7 mouse cellular contexts compared by ENCODE assay signal in the genomic region with DNA sequence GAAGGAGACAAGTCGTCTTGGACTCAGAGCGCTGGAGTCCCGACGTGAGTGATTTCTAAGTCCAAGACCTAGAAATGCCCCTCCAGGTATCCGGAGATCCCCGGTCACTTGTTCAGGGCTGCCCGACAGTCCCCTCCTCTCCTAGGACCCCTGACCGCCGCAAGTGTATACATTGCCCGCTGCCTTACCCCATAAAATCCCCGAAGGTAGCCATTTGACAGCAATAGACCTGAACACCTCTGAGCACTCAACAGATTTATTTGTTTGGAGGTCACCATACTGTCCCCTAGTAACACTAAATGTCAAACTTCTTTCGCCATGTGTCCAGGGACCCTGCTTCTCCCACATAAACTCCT. TPM values are rescaled to one million over a fixed set of nuclear protein-coding genes. Genes with fewer than 3 reads are reported as not detected.
DNase-seq lines count a peak whose midpoint lies in the region; ATAC-seq lines count a peak whose summit lies in the region.

No protein-coding gene starts in this region.

- no peaks in the 10 kb centered on the region for H3K9me3 ChIP-seq in lung, embryonic 15.5 days
- no peaks in the 10 kb centered on the region for H3K9me3 ChIP-seq in forebrain, embryonic 11.5 days (ENCODE audit: control insufficient read depth, low read length)
- H3K9me3 ChIP-seq in limb, embryonic 13.5 days, result no peaks in the 10 kb centered on the region
- H3K9me3 ChIP-seq in stomach, embryonic 14.5 days (ENCODE audit: control insufficient read depth, low read depth, low read length), result no peaks in the 10 kb centered on the region

- no peaks in the 10 kb centered on the region for H3K4me1 ChIP-seq in lung, embryonic 15.5 days
- H3K4me1 ChIP-seq in forebrain, embryonic 11.5 days (replicated peaks; ENCODE audit: control insufficient read depth, insufficient read depth, low read length), result no peaks in the 10 kb centered on the region
- H3K4me1 ChIP-seq in limb, embryonic 13.5 days, result no peaks in the 10 kb centered on the region
- no peaks in the 10 kb centered on the region for H3K4me1 ChIP-seq in stomach, embryonic 14.5 days (ENCODE audit: control insufficient read depth, insufficient read depth, low read length)

- H3K4me3 ChIP-seq in lung, embryonic 15.5 days, result peak overlapping the region; percentile 30
- no peak overlapping the region for H3K4me3 ChIP-seq in forebrain, embryonic 11.5 days (ENCODE audit: low read depth, low read length)
- H3K4me3 ChIP-seq in limb, embryonic 13.5 days, result peak overlapping the region; percentile 36
- peak overlapping the region; percentile 15; the same call in 1 of the 2 replicates for H3K4me3 ChIP-seq in stomach, embryonic 14.5 days (ENCODE audit: low read depth, low read length)

- WGBS in lung, embryonic 15.5 days, result 21% methylated on average over 12 of the region's 12 CpGs
- 24% methylated on average over 12 of the region's 12 CpGs for WGBS in forebrain, embryonic 11.5 days
- 22% methylated on average over 12 of the region's 12 CpGs for WGBS in limb, embryonic 13.5 days
- WGBS in stomach, embryonic 14.5 days, result 23% methylated on average over 12 of the region's 12 CpGs

- no peak for DNase-seq in lung, postnatal 14 days
- DNase-seq in forebrain, embryonic 11.5 days (ENCODE audit: low spot score), result no peak
- no peak for DNase-seq in gastrocnemius, postnatal 4 days (ENCODE audit: low spot score in 2 of 2)

- no peaks in the 10 kb centered on the region for H3K27me3 ChIP-seq in lung, embryonic 15.5 days
- no peaks in the 10 kb centered on the region for H3K27me3 ChIP-seq in forebrain, embryonic 11.5 days (ENCODE audit: control insufficient read depth, insufficient read depth, low read length)
- no peaks in the 10 kb centered on the region for H3K27me3 ChIP-seq in limb, embryonic 13.5 days
- H3K27me3 ChIP-seq in stomach, embryonic 14.5 days (ENCODE audit: control insufficient read depth, insufficient read depth, low read length), result no peaks in the 10 kb centered on the region

- peak; percentile 37; the same call in 1 of the 2 replicates for ATAC-seq in lung, embryonic 15.5 days (ENCODE audit: borderline replicate concordance, extremely low read depth, low FRiP score, low TSS enrichment)
- no peak; the same call in 1 of the 2 replicates for ATAC-seq in forebrain, embryonic 11.5 days (replicated peaks; ENCODE audit: low FRiP score)
- ATAC-seq in limb, embryonic 13.5 days (ENCODE audit: low FRiP score, low read depth), result peak; percentile 34; the same call in 1 of the 2 replicates
- ATAC-seq in stomach, embryonic 14.5 days (ENCODE audit: insufficient number of reproducible peaks, insufficient read depth, low FRiP score, low read depth), result peak; percentile 28; the same call in 1 of the 2 replicates
- ATAC-seq in CD4-positive, CD25-positive, alpha-beta regulatory T cell, adult 4 months, result no peak

- no peak overlapping the region for H3K9ac ChIP-seq in lung, embryonic 15.5 days
- peak overlapping the region; percentile 27; the same call in 1 of the 2 replicates for H3K9ac ChIP-seq in forebrain, embryonic 11.5 days (ENCODE audit: low read length)
- peak overlapping the region; percentile 55; the same call in 1 of the 2 replicates for H3K9ac ChIP-seq in limb, embryonic 13.5 days
- H3K9ac ChIP-seq in stomach, embryonic 14.5 days (replicated peaks; ENCODE audit: low read depth, low read length), result no peak overlapping the region

- no peak overlapping the region for H3K27ac ChIP-seq in lung, embryonic 15.5 days
- H3K27ac ChIP-seq in forebrain, embryonic 11.5 days (ENCODE audit: low read depth, low read length), result no peak overlapping the region
- H3K27ac ChIP-seq in limb, embryonic 13.5 days, result no peak overlapping the region
- H3K27ac ChIP-seq in stomach, embryonic 14.5 days (ENCODE audit: low read length), result no peak overlapping the region

- H3K4me2 ChIP-seq in lung, embryonic 15.5 days, result peak overlapping the region; percentile 54
- peak overlapping the region; percentile 48; the same call in 1 of the 2 replicates for H3K4me2 ChIP-seq in forebrain, embryonic 11.5 days (ENCODE audit: low read depth, low read length, severe bottlenecking)
- peak overlapping the region; percentile 61 for H3K4me2 ChIP-seq in limb, embryonic 13.5 days (replicated peaks)
- H3K4me2 ChIP-seq in stomach, embryonic 14.5 days (replicated peaks; ENCODE audit: low read depth, low read length), result peak overlapping the region; percentile 43

- no peaks in the 10 kb centered on the region for H3K36me3 ChIP-seq in lung, embryonic 15.5 days
- H3K36me3 ChIP-seq in forebrain, embryonic 11.5 days (ENCODE audit: control insufficient read depth, insufficient read depth, low read length), result no peaks in the 10 kb centered on the region
- no peaks in the 10 kb centered on the region for H3K36me3 ChIP-seq in limb, embryonic 13.5 days
- H3K36me3 ChIP-seq in stomach, embryonic 14.5 days (ENCODE audit: control insufficient read depth, insufficient read depth, low read length), result no peaks in the 10 kb centered on the region

RNA-seq across cellular contexts. Expression of a gene that starts 1.0 kb away (rescaled TPM):
- 0.53 and 0.62 TPM in 2 replicates for polyA plus RNA-seq in lung, embryonic 15.5 days (2015; fragmentation: Nextera tagmentation; extraction: Ambion mirVana)
- 0.47 TPM in 1 of 2 replicates, not detected in the other for polyA plus RNA-seq in forebrain, embryonic 11.5 days (2014; fragmentation: Nextera tagmentation; extraction: Ambion mirVana)
- 0.22 and 0.40 TPM in 2 replicates for polyA plus RNA-seq in limb, embryonic 13.5 days (2015; fragmentation: Nextera tagmentation; extraction: Ambion mirVana)
- polyA plus RNA-seq in stomach, embryonic 14.5 days (2014; fragmentation: Nextera tagmentation; extraction: Ambion mirVana), result 0.71 and 0.80 TPM in 2 replicates
- polyA plus RNA-seq in CD4-positive, CD25-positive, alpha-beta regulatory T cell, adult 4 months (2017; shearing (Covaris generic)), result not detected
- 1 to 10 TPM; 1.3 to 1.8 TPM for total RNA-seq in gastrocnemius, postnatal 4 days (2021)

RNA-seq across cellular contexts. Expression of a gene that starts 8.8 kb away (rescaled TPM):
- 186 and 191 TPM in 2 replicates for polyA plus RNA-seq in lung, embryonic 15.5 days (2015; fragmentation: Nextera tagmentation; extraction: Ambion mirVana)
- polyA plus RNA-seq in forebrain, embryonic 11.5 days (2014; fragmentation: Nextera tagmentation; extraction: Ambion mirVana), result 54.0 and 64.5 TPM in 2 replicates
- 108 and 114 TPM in 2 replicates for polyA plus RNA-seq in limb, embryonic 13.5 days (2015; fragmentation: Nextera tagmentation; extraction: Ambion mirVana)
- polyA plus RNA-seq in stomach, embryonic 14.5 days (2014; fragmentation: Nextera tagmentation; extraction: Ambion mirVana), result 299 and 310 TPM in 2 replicates
- polyA plus RNA-seq in CD4-positive, CD25-positive, alpha-beta regulatory T cell, adult 4 months (2017; shearing (Covaris generic)), result 100 to 1,000 TPM; 147 to 155 TPM
- total RNA-seq in gastrocnemius, postnatal 4 days (2021), result 100 to 1,000 TPM in 1 of 2 experiments, 10 to 100 TPM in 1; 82.9 to 104 TPM

RNA-seq across cellular contexts. Expression of a gene that starts 16.9 kb away (rescaled TPM):
- polyA plus RNA-seq in lung, embryonic 15.5 days (2015; fragmentation: Nextera tagmentation; extraction: Ambion mirVana), result 46.9 and 49.1 TPM in 2 replicates
- polyA plus RNA-seq in forebrain, embryonic 11.5 days (2014; fragmentation: Nextera tagmentation; extraction: Ambion mirVana), result 44.6 and 47.0 TPM in 2 replicates
- polyA plus RNA-seq in limb, embryonic 13.5 days (2015; fragmentation: Nextera tagmentation; extraction: Ambion mirVana), result 40.8 and 42.6 TPM in 2 replicates
- 39.0 and 42.0 TPM in 2 replicates for polyA plus RNA-seq in stomach, embryonic 14.5 days (2014; fragmentation: Nextera tagmentation; extraction: Ambion mirVana)
- polyA plus RNA-seq in CD4-positive, CD25-positive, alpha-beta regulatory T cell, adult 4 months (2017; shearing (Covaris generic)), result 10 to 100 TPM; 50.8 to 69.7 TPM
- total RNA-seq in gastrocnemius, postnatal 4 days (2021), result 10 to 100 TPM; 22.6 to 26.6 TPM

RNA-seq across cellular contexts. Expression of a gene that starts 23.0 kb away (rescaled TPM):
- 8.5 and 8.8 TPM in 2 replicates for polyA plus RNA-seq in lung, embryonic 15.5 days (2015; fragmentation: Nextera tagmentation; extraction: Ambion mirVana)
- 2.6 and 2.9 TPM in 2 replicates for polyA plus RNA-seq in forebrain, embryonic 11.5 days (2014; fragmentation: Nextera tagmentation; extraction: Ambion mirVana)
- polyA plus RNA-seq in limb, embryonic 13.5 days (2015; fragmentation: Nextera tagmentation; extraction: Ambion mirVana), result 9.6 and 10.0 TPM in 2 replicates
- 11.1 and 12.0 TPM in 2 replicates for polyA plus RNA-seq in stomach, embryonic 14.5 days (2014; fragmentation: Nextera tagmentation; extraction: Ambion mirVana)
- polyA plus RNA-seq in CD4-positive, CD25-positive, alpha-beta regulatory T cell, adult 4 months (2017; shearing (Covaris generic)), result 1 to 10 TPM; 8.3 to 9.4 TPM
- total RNA-seq in gastrocnemius, postnatal 4 days (2021), result 1 to 10 TPM; 8.9 to 9.5 TPM

RNA-seq across cellular contexts. Expression of a gene that starts 34.1 kb away (rescaled TPM):
- polyA plus RNA-seq in lung, embryonic 15.5 days (2015; fragmentation: Nextera tagmentation; extraction: Ambion mirVana), result 69.6 and 79.5 TPM in 2 replicates
- 14.2 and 17.2 TPM in 2 replicates for polyA plus RNA-seq in forebrain, embryonic 11.5 days (2014; fragmentation: Nextera tagmentation; extraction: Ambion mirVana)
- polyA plus RNA-seq in limb, embryonic 13.5 days (2015; fragmentation: Nextera tagmentation; extraction: Ambion mirVana), result 32.0 and 36.1 TPM in 2 replicates
- 26.7 and 28.8 TPM in 2 replicates for polyA plus RNA-seq in stomach, embryonic 14.5 days (2014; fragmentation: Nextera tagmentation; extraction: Ambion mirVana)
- 10 to 100 TPM; 42.8 to 76.1 TPM for polyA plus RNA-seq in CD4-positive, CD25-positive, alpha-beta regulatory T cell, adult 4 months (2017; shearing (Covaris generic))
- 10 to 100 TPM; 25.6 to 30.7 TPM for total RNA-seq in gastrocnemius, postnatal 4 days (2021)

Comparison
In these comparisons a context has a peak if more than half of its experiments do, and no peak if none do; other contexts are left out.
1. ATAC-seq: peak in lung, embryonic 15.5 days (single experiment), limb, embryonic 13.5 days (single experiment) and stomach, embryonic 14.5 days (single experiment); none in forebrain, embryonic 11.5 days (single experiment) and CD4-positive, CD25-positive, alpha-beta regulatory T cell, adult 4 months (single experiment).
2. H3K9ac ChIP-seq: peak in forebrain, embryonic 11.5 days (single experiment) and limb, embryonic 13.5 days (single experiment); none in lung, embryonic 15.5 days (single experiment) and stomach, embryonic 14.5 days (single experiment).
3. Peak in every context shown above with its lines, with median percentiles within 50 percentile points of each other: H3K4me2 ChIP-seq.